Mouse (Mus musculus) inflammation-experienced regulatory T-cells (primary cell): ENCODE data around the gene Tcea2. TPM values are rescaled to one million over a fixed set of nuclear protein-coding genes. Genes with fewer than 3 reads are reported as not detected.

Experiments
- polyA plus RNA-seq, 2 experiments: library from polyadenylated mRNA; unstranded; fragments of 100-300 nt; shearing (Covaris generic); gene quantifications; one replicate each; pipeline ENCODE4 v1.2.1; 2017

Tcea2 gene
- 10 to 100 TPM; 20.4 to 20.6 TPM for polyA plus RNA-seq

GRCm38 (mm10) chr2:181679951-181680715, at the start of gene Tcea2:
Gene Tcea2 (plus strand): TSS chr2:181680310.

DNA sequence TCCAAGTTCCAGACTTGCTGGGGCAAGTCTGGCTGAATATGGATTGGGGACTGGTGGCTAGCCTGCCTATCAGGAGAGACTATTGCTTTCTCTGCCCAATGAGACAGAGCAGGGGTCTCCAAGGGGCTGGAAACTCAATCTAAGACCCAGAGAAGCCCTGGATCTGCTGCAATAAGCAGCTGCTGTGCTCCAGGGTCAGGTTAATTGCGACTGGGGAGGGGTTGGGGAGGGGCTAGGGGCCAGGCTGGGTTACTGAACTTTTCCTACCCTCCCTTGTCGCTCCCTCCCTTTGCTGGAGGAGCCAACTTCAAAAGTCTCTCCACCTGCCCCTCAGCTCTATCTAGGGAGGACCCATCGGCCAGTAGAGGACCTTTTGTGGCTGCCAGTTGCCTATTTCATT, 23.4 kb upstream of the Tcea2 start, which contains the start of gene Gm29797:
Gm29797 (plus strand) TSS at position 301 of the 400 bp plus-strand sequence.

GRCm38 (mm10) chr2:181671326-181671725, 8.8 kb upstream of the Tcea2 start, which contains the start of gene Sox18:
Gene Sox18 (minus strand): TSS chr2:181671640.

GRCm38 (mm10) chr2:181693339-181694280, 13.5 kb downstream of the Tcea2 start, which contains the start of gene Rgs19:
Gene Rgs19 (minus strand): TSS chr2:181693977.

DNA sequence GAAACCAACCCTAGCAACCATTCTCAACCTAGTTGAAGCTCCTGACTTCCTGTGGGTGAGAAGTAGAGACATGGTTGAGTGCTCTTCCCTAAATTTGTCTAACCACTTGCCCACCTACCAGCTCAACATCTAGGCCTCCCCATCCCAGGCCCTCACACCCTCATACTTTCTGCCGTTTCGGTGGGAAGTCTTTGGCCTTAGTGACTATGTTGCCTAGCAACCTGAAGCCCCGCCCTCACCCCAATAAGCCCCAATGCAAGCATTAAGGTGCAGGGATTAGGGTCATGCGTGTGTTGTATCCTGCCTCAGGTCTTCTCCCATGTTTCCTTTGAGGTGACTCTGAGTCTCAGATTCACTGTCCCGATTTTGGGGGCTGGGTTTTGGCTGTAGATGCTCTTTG, 18.1 kb downstream of the Tcea2 start, which contains the start of gene Lkaaear1:
Lkaaear1 (minus strand) TSS at position 202 of the 400 bp plus-strand sequence.

GRCm38 (mm10) chr2:181714903-181715326, 34.8 kb downstream of the Tcea2 start, which contains the start of gene Oprl1:
Gene Oprl1 (plus strand): TSS chr2:181715016.

Other genes with a start within 250 kb of the Tcea2 start
- 1 to 10 TPM; 2.1 to 2.2 TPM for gene Zbtb46, start 220.9 kb upstream of the Tcea2 start, polyA plus RNA-seq
- 1 to 10 TPM in 1 of 2 experiments, under 1 TPM in 1; 0.66 to 2.1 TPM for gene Abhd16b, start 187.1 kb upstream of the Tcea2 start, polyA plus RNA-seq
- gene Tpd52l2, start 183.2 kb upstream of the Tcea2 start, polyA plus RNA-seq: 10 to 100 TPM; 79.6 to 96.6 TPM
- gene Dnajc5, start 159.8 kb upstream of the Tcea2 start, polyA plus RNA-seq: 100 to 1,000 TPM in 1 of 2 experiments, 10 to 100 TPM in 1; 94.2 to 122 TPM
- 100 to 1,000 TPM; 197 to 240 TPM for gene Uckl1, start 95.4 kb upstream of the Tcea2 start, polyA plus RNA-seq
- gene Prpf6, start 88.4 kb upstream of the Tcea2 start, polyA plus RNA-seq: 100 to 1,000 TPM in 1 of 2 experiments, 10 to 100 TPM in 1; 85.7 to 111 TPM
- gene Zfp512b, start 87.5 kb upstream of the Tcea2 start, polyA plus RNA-seq: 10 to 100 TPM; 23.9 to 37.2 TPM
- gene Samd10, start 81.1 kb upstream of the Tcea2 start, polyA plus RNA-seq: 10 to 100 TPM; 33.2 to 43.9 TPM
- not detected for gene Gm29797, start 23.3 kb upstream of the Tcea2 start, polyA plus RNA-seq
- gene Sox18, start 8.7 kb upstream of the Tcea2 start, polyA plus RNA-seq: 1 to 10 TPM in 1 of 2 experiments, not detected in 1; 1.5 TPM
- 100 to 1,000 TPM; 186 to 225 TPM for gene Rgs19, start 13.7 kb downstream of the Tcea2 start, polyA plus RNA-seq
- not detected for gene Lkaaear1, start 18.1 kb downstream of the Tcea2 start, polyA plus RNA-seq
- not detected for gene Oprl1, start 34.7 kb downstream of the Tcea2 start, polyA plus RNA-seq
- gene Myt1, start 83.0 kb downstream of the Tcea2 start, polyA plus RNA-seq: under 1 TPM; 0.24 to 0.64 TPM
- 10 to 100 TPM; 57.5 to 67.5 TPM for gene Pcmtd2, start 157.5 kb downstream of the Tcea2 start, polyA plus RNA-seq
- gene Polr3k, start 184.0 kb downstream of the Tcea2 start, polyA plus RNA-seq: 10 to 100 TPM; 28.6 to 37.9 TPM